Mouse (Mus musculus) bone marrow, adult 2 months (tissue): Measurements from ENCODE around the gene Mecom.
A peak's percentile ranks its signal among the peaks of the same experiment; 100 is the strongest.

ENCODE experiments used
- CTCF ChIP-seq: fragments of 200-500 bp; IDR thresholded peaks from 2 replicates; pipeline ENCODE4 v1.5.1; 2011; ENCODE audit warnings: low read length, control low read depth; ENCODE audit not compliant: control insufficient read depth, insufficient read depth
- POLR2A ChIP-seq: fragments of 200-500 bp; IDR thresholded peaks from 2 replicates; pipeline ENCODE4 v1.6.1; 2011; ENCODE audit warnings: low read depth, mild to moderate bottlenecking, control low read depth, low read length, borderline replicate concordance; ENCODE audit not compliant: control insufficient read depth

DNA sequence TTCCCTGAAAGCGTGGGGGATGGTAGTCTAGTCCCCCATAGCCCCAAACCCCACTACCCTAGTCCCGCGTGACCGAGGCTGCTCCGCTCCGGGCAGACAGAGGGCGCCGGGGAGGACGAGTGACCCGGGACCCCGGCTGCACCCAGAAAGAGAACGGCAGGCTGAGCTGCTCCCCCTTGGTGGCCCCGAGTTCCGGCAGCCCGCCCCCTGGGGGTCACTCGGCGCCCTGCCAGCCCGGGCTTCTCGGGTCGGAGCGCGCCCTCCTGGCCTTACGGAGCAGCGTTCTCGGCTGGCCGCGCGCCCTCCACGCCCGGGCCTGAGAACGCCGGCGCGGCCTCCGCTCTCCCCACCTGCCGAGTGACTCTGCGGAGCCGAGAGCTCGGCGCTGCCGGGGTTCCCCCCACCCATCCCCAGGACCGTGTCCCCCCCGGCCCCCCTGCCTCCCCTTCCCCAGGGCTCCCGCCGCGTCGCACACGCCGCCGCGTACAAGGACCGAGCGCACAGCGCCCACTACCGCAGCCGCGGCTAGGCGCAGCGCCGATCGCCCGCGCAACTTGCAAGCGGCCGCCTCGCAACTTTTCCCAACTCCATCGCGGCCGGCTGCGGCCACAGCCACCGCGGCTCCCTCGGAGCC lies 39.4 kb downstream of the Mecom start:
- TF ChIP-seq CTCF (peak; percentile 13; the same call in 1 of the 2 replicates), POLR2A (no peak)
